Mouse (Mus musculus) Muller cell, postnatal 12 days (primary cell): Measurements from ENCODE around the gene Fbxw9.
A peak's percentile ranks its signal among the peaks of the same experiment; 100 is the strongest.

Experiments
- DNase-seq: peaks from one replicate; pipeline ENCODE4 v3.0.0-alpha.2; 2015; ENCODE audit errors: inconsistent ontology term

The Fbxw9 gene

GRCm38 (mm10) chr8:85059879-85060616, at the start of gene Fbxw9:
Gene Fbxw9, plus strand, starts transcription at chr8:85060055.
- DNase-seq, result peak; percentile 93

- no peak for DNase-seq
Observed at GRCm38 (mm10) chr8:85011242-85011641, 48.6 kb upstream of the Fbxw9 start.

GRCm38 (mm10) chr8:85013230-85013840, 46.5 kb upstream of the Fbxw9 start:
- peak; percentile 66 for DNase-seq

GRCm38 (mm10) chr8:85014431-85014830, 45.4 kb upstream of the Fbxw9 start, which contains the start of gene Best2:
Gene Best2, minus strand, starts transcription at chr8:85014531.
- no peak for DNase-seq

GRCm38 (mm10) chr8:85016724-85017123, 43.1 kb upstream of the Fbxw9 start:
- DNase-seq, result peak; percentile 2

- DNase-seq, result no peak
Observed at GRCm38 (mm10) chr8:85017209-85017608, 42.6 kb upstream of the Fbxw9 start.

- no peak for DNase-seq
Observed at GRCm38 (mm10) chr8:85021514-85022055, 38.3 kb upstream of the Fbxw9 start.

- no peak for DNase-seq
Observed at GRCm38 (mm10) chr8:85023846-85024245, 36.0 kb upstream of the Fbxw9 start.

GRCm38 (mm10) chr8:85025098-85025932, 34.5 kb upstream of the Fbxw9 start, which contains the start of gene Asna1:
Gene Asna1, minus strand, starts transcription at chr8:85025281.
- DNase-seq, result peak; percentile 89

GRCm38 (mm10) chr8:85026670-85027515, 33.0 kb upstream of the Fbxw9 start, which contains the start of gene Trir:
Gene Trir, plus strand, starts transcription at chr8:85026823.
- peak; percentile 95 for DNase-seq

GRCm38 (mm10) chr8:85027516-85027855, 32.4 kb upstream of the Fbxw9 start:
- DNase-seq, result peak; percentile 14

- peak; percentile 24 for DNase-seq
Observed at GRCm38 (mm10) chr8:85027922-85028321, 31.9 kb upstream of the Fbxw9 start.

- DNase-seq, result no peak
Observed at GRCm38 (mm10) chr8:85029271-85029670, 30.6 kb upstream of the Fbxw9 start.

- no peak for DNase-seq
Observed at GRCm38 (mm10) chr8:85032622-85033311, 27.1 kb upstream of the Fbxw9 start.

GRCm38 (mm10) chr8:85033867-85034266, 26.0 kb upstream of the Fbxw9 start:
- no peak for DNase-seq

GRCm38 (mm10) chr8:85034764-85035163, 25.1 kb upstream of the Fbxw9 start:
- DNase-seq, result peak; percentile 46

- DNase-seq, result peak; percentile 15
Observed at GRCm38 (mm10) chr8:85035165-85035727, 24.6 kb upstream of the Fbxw9 start.

GRCm38 (mm10) chr8:85035728-85036310, 24.0 kb upstream of the Fbxw9 start:
- no peak for DNase-seq

- no peak for DNase-seq
Observed at GRCm38 (mm10) chr8:85036381-85036717, 23.5 kb upstream of the Fbxw9 start.
